Mouse (Mus musculus) 3T3-L1 (cell line): ENCODE measurements around the gene Erc1.
A peak's percentile ranks its signal among the peaks of the same experiment; 100 is the strongest.

Experiments
- DNase-seq: peaks from one replicate; pipeline ENCODE4 v3.0.0-alpha.2; 2015; ENCODE audit warnings: low read depth, low spot score

Gene Erc1

DNA sequence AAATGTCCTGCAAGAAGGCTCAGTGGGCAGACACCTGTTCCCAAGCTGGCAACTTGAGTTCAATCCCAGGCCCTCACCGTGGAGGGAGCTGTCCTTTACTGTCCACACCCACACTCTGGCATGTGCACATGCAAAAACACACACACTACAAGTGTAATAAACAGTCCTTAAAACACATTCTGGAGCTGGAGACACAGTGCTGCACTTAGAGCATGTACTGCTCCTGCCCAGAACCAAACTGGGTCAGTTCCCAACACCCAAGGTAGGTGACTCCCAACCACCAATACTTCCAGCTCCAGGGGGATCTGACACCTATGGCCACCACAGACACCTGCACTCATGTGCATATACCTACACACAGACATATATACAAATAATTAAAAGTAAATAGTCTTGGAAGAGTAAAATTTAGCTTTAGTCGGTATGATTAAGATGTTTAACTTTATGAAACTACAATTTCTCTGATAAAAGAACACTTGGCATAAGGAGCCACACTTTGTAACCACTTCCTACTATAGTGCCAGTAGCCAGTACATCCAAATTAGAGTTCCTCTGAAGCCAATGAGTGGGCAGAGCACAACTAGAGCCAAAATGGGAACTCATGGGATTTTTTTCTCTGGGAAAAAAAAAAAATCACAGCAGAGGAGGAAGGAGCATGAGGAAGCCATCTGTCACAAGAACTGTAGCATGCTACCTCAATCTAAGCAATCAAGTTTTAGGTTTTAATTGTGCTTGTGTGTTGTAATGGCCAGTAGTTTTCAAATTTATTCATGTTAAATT is 39.1 kb downstream of the Erc1 start:
- DNase-seq = no peak

- DNase-seq = no peak
Observed at GRCm38 (mm10) chr6:119803239-119803638, 44.7 kb downstream of the Erc1 start.

- DNase-seq = no peak
Observed at GRCm38 (mm10) chr6:119796911-119797486, 51.0 kb downstream of the Erc1 start.

- DNase-seq = no peak
Observed at GRCm38 (mm10) chr6:119796291-119796690, 51.7 kb downstream of the Erc1 start.

DNA sequence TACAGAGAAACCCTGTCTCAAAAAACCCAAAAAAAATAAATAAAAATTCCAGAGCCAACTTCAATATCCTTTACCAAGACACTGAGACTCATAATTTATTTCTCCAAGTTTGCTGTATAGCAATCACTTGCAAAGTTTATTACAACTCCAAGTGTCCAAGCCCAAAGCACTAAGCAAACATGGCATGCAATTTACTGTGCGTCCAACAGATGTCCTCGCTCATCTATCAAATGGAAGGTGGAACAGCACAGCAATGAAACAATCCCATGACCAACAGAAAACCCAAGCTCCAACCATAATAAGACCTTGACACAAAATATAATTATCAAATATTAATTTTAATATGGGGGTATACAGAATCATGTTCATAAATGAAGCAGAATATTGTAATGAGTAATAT is 55.4 kb downstream of the Erc1 start:
- DNase-seq = peak; percentile 81

- peak; percentile 9 for DNase-seq
Observed at GRCm38 (mm10) chr6:119782416-119782815, 65.6 kb downstream of the Erc1 start.

DNA sequence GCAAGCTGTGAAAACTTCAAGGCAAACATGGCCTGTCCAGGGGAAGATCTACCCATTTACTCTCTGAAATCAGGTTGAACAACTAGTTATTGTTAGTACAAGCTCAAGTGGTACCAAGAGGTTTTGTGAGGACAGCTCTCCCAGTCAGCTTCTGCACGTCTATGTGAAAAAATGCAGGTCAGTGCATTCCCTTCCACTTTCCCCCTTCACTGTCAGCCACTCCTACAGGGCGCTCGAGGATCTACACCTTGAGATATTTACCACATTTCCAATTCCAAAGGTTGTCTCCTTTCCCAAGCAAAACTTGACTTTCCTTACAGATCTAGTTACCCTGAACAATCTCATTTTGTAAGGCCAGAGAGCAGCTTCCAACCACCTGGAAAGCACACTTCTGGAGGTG is 66.9 kb downstream of the Erc1 start:
- DNase-seq = no peak

- no peak for DNase-seq
Observed at GRCm38 (mm10) chr6:119768778-119769177, 79.2 kb downstream of the Erc1 start.

GRCm38 (mm10) chr6:119764355-119764754 is 83.6 kb downstream of the Erc1 start:
- peak; percentile 16 for DNase-seq

- no peak for DNase-seq
Observed at GRCm38 (mm10) chr6:119759866-119760265, 88.1 kb downstream of the Erc1 start.

DNA sequence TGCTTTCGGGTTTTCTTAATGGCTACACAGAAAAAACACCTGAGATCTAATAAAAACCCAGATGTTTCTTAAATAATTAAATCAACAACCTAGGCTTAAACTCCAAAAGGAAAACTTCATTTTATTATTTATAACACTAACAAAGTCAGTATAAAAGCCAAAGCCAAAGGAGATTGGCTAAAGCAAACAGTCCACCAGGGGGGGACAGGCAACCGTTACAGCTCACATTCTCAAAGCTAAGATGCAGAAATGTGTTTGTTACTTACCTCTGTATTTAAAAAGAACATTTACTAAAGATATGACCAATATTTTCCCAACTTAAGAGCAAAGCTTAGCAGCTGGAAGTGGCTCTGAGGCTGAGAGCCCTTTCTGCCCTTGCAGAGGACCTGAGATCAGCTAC is 89.5 kb downstream of the Erc1 start:
- DNase-seq = no peak

GRCm38 (mm10) chr6:119757796-119758195 is 90.2 kb downstream of the Erc1 start:
- DNase-seq = no peak

DNA sequence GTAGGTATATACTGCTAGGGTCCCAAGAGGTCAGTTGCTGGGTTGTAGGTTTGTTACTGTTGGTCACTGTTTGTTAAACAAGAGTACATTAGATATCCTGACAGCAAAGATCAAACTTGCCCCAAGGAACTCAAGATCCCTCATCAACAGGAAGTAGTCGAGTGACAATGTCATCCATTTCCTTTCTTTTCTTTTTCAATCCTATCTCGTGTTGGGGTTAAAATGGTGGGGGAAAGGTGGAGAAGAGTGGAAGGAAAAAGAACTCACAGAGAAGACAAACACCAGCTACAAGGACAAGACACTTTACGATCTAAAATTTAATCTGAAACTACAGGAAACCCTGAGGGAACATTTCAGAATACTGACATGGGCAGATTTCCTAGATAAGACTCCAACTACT is 92.1 kb downstream of the Erc1 start:
- no peak for DNase-seq

DNA sequence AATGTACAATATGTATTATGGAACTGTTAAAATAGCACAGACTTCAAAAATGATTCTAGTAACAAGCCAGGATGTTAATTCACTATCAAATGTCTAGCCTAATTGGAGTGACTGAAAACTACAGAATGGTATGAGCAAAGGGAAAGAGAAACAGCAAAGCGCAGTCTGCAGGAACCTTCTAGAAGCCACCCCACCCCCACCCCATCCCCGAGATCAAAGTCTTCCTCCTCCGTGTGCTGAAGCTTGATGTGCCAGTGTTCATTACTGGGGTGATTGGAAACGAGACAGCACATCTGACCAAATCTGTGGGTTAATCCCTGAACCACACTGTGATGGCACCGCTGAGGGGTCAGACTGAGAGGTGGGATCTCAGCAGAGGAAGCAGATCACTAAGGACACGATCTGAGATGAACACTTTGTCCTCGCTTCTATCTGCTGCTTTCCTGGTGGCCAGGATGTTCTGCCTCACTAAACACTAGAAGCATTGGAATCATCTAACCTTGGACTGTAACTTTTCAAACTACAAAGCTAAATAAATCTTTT is 98.8 kb downstream of the Erc1 start:
- DNase-seq = no peak

DNA sequence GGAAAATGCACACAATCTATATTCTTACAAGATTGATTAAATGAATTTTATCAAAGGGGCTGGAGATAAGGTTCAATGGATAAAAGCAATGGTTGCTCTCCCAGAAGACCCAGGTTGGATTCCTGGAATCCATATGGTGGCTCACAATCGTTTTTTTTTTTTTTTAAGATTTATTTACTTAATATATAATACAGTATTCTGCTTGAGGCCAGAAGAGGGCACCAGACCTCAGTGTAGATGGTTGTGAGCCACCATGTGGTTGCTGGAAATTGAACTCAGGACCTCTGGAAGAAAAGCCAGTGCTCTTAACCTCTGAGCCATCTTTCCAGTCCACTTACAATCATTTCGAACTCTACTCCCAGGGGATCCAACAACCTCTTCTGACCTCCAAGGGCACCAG is 106.1 kb downstream of the Erc1 start:
- peak; percentile 33 for DNase-seq

GRCm38 (mm10) chr6:119740541-119740940 is 107.4 kb downstream of the Erc1 start:
- DNase-seq = no peak

GRCm38 (mm10) chr6:119738638-119739375 is 109.2 kb downstream of the Erc1 start:
- DNase-seq = no peak

DNA sequence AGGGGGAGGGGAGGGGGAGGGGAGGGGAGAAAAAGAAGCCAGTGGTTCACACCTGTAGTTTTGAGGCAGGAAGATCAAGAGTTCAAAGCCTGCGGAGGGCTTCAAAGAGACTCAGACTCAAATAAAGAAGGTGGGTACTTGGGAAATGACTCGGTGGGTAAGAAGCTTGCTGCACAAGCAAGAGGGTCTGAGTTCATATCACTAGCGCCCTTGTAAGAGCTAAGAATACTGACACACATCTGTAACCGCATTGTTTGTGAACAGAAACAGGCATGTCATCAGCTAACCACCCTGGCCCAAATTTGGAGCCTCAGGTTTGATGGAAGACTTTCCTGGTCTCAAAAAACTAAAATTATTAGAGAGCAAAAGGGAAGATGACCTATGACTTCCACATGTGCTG is 110.3 kb downstream of the Erc1 start:
- DNase-seq = no peak

- no peak for DNase-seq
Observed at GRCm38 (mm10) chr6:119735937-119736336, 112.0 kb downstream of the Erc1 start.

GRCm38 (mm10) chr6:119731155-119731554 is 116.8 kb downstream of the Erc1 start:
- no peak for DNase-seq

- peak; percentile 32 for DNase-seq
Observed at GRCm38 (mm10) chr6:119715234-119715633, 132.7 kb downstream of the Erc1 start.

DNA sequence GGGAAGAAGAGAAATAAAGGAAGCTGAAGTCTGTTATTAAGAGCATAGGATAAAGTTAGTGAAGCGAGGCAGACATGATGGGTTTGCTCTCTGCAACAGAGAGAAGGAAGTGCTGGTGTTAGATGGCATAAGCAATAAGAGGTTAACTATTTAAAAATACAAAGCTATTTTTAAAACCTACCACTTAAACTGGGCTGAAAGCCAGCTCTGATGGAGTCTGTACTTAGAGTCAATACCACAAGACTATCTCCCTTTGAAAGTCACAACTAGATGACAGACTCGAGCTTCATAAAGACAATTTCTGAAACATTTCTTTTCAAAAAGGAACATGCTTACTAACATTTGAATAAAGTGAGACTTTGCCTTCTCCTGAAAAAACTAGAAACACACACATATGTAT is 134.0 kb downstream of the Erc1 start:
- peak; percentile 60 for DNase-seq
